Mouse (Mus musculus) thymus, adult 2 months (tissue): Measurements from ENCODE around the gene Usp6nl. TPM values are rescaled to one million over a fixed set of nuclear protein-coding genes. Genes with fewer than 3 reads are reported as not detected.

Experiments
- DNase-seq: peaks from one replicate; pipeline ENCODE4 v3.0.0; 2021
- H3K27ac ChIP-seq: fragments of 200-500 bp; 2 replicates; pipeline ENCODE4 v1.5.1; 2012; ENCODE audit warnings: low read length, control low read depth; ENCODE audit not compliant: control insufficient read depth, insufficient read depth
- H3K27me3 ChIP-seq: fragments of 200-500 bp; 2 replicates; pipeline ENCODE4 v1.6.1; 2012; ENCODE audit warnings: mild to moderate bottlenecking, low read length, moderate library complexity, mixed read lengths; ENCODE audit not compliant: control insufficient read depth, insufficient read depth
- H3K36me3 ChIP-seq: fragments of 200-500 bp; 2 replicates; pipeline ENCODE4 v1.6.1; 2012; ENCODE audit warnings: mild to moderate bottlenecking, low read length, moderate library complexity; ENCODE audit not compliant: control insufficient read depth, insufficient read depth
- H3K4me1 ChIP-seq: fragments of 200-500 bp; replicated peaks from 2 replicates; pipeline ENCODE4 v1.6.1; 2012; ENCODE audit warnings: low read length; ENCODE audit not compliant: control insufficient read depth, insufficient read depth
- H3K4me3 ChIP-seq: fragments of 200-500 bp; 2 replicates; pipeline ENCODE4 v1.5.1; 2012; ENCODE audit warnings: mild to moderate bottlenecking, low read length, control low read depth, moderate library complexity; ENCODE audit not compliant: control insufficient read depth, insufficient read depth
- CTCF ChIP-seq: fragments of 200-500 bp; IDR thresholded peaks from 2 replicates; pipeline ENCODE4 v1.5.1; 2012; ENCODE audit warnings: mild to moderate bottlenecking, control low read depth, low read length, moderate library complexity, borderline replicate concordance; ENCODE audit not compliant: control insufficient read depth, poor library complexity, insufficient read depth; ENCODE audit errors: extremely low read depth
- POLR2A ChIP-seq: fragments of 200-500 bp; IDR thresholded peaks from 2 replicates; pipeline ENCODE4 v1.6.1; 2012; ENCODE audit warnings: mild to moderate bottlenecking, low read length, control low read depth, moderate library complexity; ENCODE audit not compliant: control insufficient read depth, poor library complexity, insufficient read depth; ENCODE audit errors: extremely low read depth
- WGBS: fragments of 180-500 bp; shearing (Covaris S2); methylation state at CpG from one replicate; pipeline ENCODE4 v1.1.7; 2018; 5-methylcytosine and 5-hydroxymethylcytosine counted together
- polyA plus RNA-seq: library from polyadenylated mRNA; depleted of rRNA; stranded (reverse); fragments of >200 nt; gene quantifications from 2 replicates; pipeline ENCODE4 v1.2.3, GENCODE M21; 2012

Usp6nl gene
- polyA plus RNA-seq, 1 experiment = 7.2 TPM

- DNase-seq = no peak
- H3K27me3 ChIP-seq = no peaks in the 10 kb centered on the region
- H3K4me3 ChIP-seq = no peak overlapping the region
- H3K27ac ChIP-seq = no peak overlapping the region
- TF ChIP-seq CTCF (no peak), POLR2A (no peak)
- 74% methylated on average over 7 of the region's 7 CpGs for WGBS
- H3K4me1 ChIP-seq = no peaks in the 10 kb centered on the region
- no peaks in the 10 kb centered on the region for H3K36me3 ChIP-seq
Observed at GRCm38 (mm10) chr2:6331324-6332137, 9.1 kb downstream of the Usp6nl start.

GRCm38 (mm10) chr2:6333570-6333969 lies 11.1 kb downstream of the Usp6nl start:
- no peaks in the 10 kb centered on the region for H3K27me3 ChIP-seq
- H3K27ac ChIP-seq = no peak overlapping the region
- WGBS = 94% methylated on average over 1 of the region's 1 CpGs
- H3K4me1 ChIP-seq = peaks cover 8% of the 10 kb centered on the region
- H3K36me3 ChIP-seq = no peaks in the 10 kb centered on the region
- no peak for TF ChIP-seq POLR2A
- TF ChIP-seq CTCF = no peak
- DNase-seq = no peak
- no peak overlapping the region for H3K4me3 ChIP-seq

DNA sequence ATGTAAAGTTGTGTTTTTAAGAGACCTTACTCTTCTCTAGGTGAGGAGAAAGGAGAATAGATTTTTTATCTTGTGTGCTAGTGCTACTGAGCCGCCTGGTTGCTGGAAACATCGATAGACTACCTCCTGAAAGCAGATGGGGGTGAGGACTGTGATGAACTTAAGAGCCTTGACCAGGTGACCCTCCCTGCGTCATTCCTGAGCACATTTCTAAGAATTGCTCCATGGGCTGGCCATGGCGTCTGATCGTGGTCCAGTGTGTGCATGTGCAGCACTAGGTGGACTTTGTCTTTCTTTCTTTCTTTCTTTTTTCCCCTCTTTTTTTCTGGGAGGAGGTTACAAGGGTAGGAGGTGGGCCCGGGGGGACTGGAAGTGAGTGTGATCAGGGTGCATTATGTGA lies 11.5 kb downstream of the Usp6nl start:
- no peak overlapping the region for H3K4me3 ChIP-seq
- no peak for TF ChIP-seq POLR2A
- TF ChIP-seq CTCF = no peak
- no peaks in the 10 kb centered on the region for H3K36me3 ChIP-seq
- peaks cover 11% of the 10 kb centered on the region for H3K4me1 ChIP-seq
- 95% methylated on average over 6 of the region's 6 CpGs for WGBS
- no peaks in the 10 kb centered on the region for H3K27me3 ChIP-seq
- DNase-seq = no peak
- H3K27ac ChIP-seq = no peak overlapping the region

DNA sequence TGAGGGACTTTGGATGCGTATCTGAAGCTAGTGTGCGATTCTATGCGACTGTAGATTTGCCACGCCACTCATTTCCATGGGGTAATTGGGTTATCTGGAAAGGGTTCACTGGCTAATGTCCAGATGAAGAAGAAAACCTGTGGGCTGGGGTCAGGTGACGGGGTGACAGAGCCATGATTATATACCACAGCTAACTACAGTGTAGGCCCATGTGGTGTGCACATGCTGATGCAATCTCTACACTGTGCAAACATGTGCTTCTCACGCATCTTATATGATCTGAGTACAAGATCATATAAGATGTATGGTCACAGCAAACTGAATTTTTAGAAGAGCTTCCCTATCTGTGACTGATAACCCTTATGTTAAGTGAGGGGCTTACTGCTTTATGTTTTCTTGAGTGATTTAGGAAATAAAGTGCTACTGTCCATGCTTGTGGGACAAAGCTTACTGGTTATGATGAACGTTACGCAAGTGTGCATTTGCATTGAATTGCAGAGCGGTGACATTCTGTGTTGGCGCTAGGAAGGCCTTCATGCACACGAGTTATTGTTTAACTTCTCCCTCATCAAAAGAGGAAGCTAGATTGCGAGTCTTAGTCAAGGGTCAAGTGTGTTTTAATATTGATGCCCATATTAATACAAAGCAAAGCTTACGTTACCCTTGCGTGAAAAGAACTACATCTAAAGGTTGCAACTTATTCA lies 12.7 kb downstream of the Usp6nl start:
- H3K4me1 ChIP-seq = peaks cover 12% of the 10 kb centered on the region
- 89% methylated on average over 14 of the region's 14 CpGs for WGBS

DNA sequence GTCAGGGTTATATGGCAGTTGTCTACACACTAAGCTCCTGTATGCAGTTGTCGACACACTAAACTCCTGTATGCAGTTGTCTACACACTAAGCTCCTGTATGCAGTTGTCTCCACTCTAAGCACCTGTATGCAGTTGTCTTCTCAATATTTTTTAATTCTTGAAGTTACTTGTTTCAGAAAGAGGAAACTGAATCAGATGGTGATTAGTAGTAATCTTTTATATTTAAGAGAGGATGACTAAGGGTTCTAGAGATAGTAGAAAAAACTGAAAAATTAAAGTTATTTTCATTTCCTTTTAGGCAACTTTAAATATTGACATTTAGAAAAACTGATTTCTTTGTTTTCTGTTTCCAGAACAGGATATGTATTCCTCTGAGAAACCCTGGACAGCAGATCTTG lies 13.5 kb downstream of the Usp6nl start:
- Histone ChIP-seq H3K4me3 (no peak overlapping the region), H3K36me3 (no peaks in the 10 kb centered on the region), H3K4me1 (peaks cover 17% of the 10 kb centered on the region), H3K27me3 (no peaks in the 10 kb centered on the region), H3K27ac (no peak overlapping the region)
- TF ChIP-seq CTCF (no peak), POLR2A (no peak)
- 85% methylated on average over 1 of the region's 1 CpGs for WGBS
- DNase-seq = no peak

More for the DNA sequence above, 12.7 kb downstream of the Usp6nl start:
- Histone ChIP-seq H3K27ac (no peak overlapping the region), H3K4me3 (no peak overlapping the region), H3K36me3 (no peaks in the 10 kb centered on the region), H3K27me3 (no peaks in the 10 kb centered on the region)
- TF ChIP-seq POLR2A (no peak), CTCF (no peak)
- no peak for DNase-seq

GRCm38 (mm10) chr2:6336649-6337048 lies 14.2 kb downstream of the Usp6nl start:
- Histone ChIP-seq H3K4me1 (peaks cover 18% of the 10 kb centered on the region), H3K27ac (no peak overlapping the region), H3K4me3 (no peak overlapping the region), H3K36me3 (no peaks in the 10 kb centered on the region), H3K27me3 (no peaks in the 10 kb centered on the region)
- 91% methylated on average over 3 of the region's 3 CpGs for WGBS
- DNase-seq = no peak
- TF ChIP-seq CTCF (no peak), POLR2A (no peak)

- TF ChIP-seq POLR2A (no peak), CTCF (no peak)
- Histone ChIP-seq H3K4me1 (peaks cover 18% of the 10 kb centered on the region), H3K4me3 (no peak overlapping the region), H3K27ac (no peak overlapping the region), H3K36me3 (no peaks in the 10 kb centered on the region), H3K27me3 (no peaks in the 10 kb centered on the region)
- no peak for DNase-seq
- 10% methylated on average over 2 of the region's 2 CpGs for WGBS
Observed at GRCm38 (mm10) chr2:6337436-6337835, 15.0 kb downstream of the Usp6nl start.
